Mouse (Mus musculus) liver, embryonic 11.5 days (tissue): ENCODE measurements around the gene Ap5s1. TPM values are rescaled to one million over a fixed set of nuclear protein-coding genes. Genes with fewer than 3 reads are reported as not detected.
A peak's percentile ranks its signal among the peaks of the same experiment; 100 is the strongest.

Experiments
- ATAC-seq: fragments of 200-750 bp; cut with Nextera tagmentation; replicated peaks from 2 replicates; pipeline ENCODE4 v1.8.0; 2017; ENCODE audit warnings: moderate number of reproducible peaks, mild to moderate bottlenecking, moderate TSS enrichment, moderate library complexity; ENCODE audit not compliant: low FRiP score
- DNase-seq: peaks from one replicate; pipeline ENCODE4 v3.0.0-alpha.2; 2017; ENCODE audit warnings: low spot score
- H3K27ac ChIP-seq: fragments of 300-500 bp; sonication (generic); 2 replicates; pipeline ENCODE4 v1.5.1; 2014; ENCODE audit warnings: mild to moderate bottlenecking, low read depth, low read length, control low read depth
- H3K27me3 ChIP-seq: fragments of 300-500 bp; sonication (generic); replicated peaks from 2 replicates; pipeline ENCODE4 v1.6.1; 2014; ENCODE audit warnings: low read length, mixed read lengths; ENCODE audit not compliant: control insufficient read depth, insufficient read depth
- H3K36me3 ChIP-seq: fragments of 300-500 bp; sonication (generic); 2 replicates; pipeline ENCODE4 v1.6.1; 2014; ENCODE audit warnings: mild to moderate bottlenecking, low read length, moderate library complexity, mixed read lengths; ENCODE audit not compliant: control insufficient read depth, insufficient read depth
- H3K4me1 ChIP-seq: fragments of 300-500 bp; sonication (generic); replicated peaks from 2 replicates; pipeline ENCODE4 v1.6.1; 2014; ENCODE audit warnings: low read length, mixed read lengths; ENCODE audit not compliant: control insufficient read depth, insufficient read depth
- H3K4me2 ChIP-seq: fragments of 300-500 bp; sonication (generic); 2 replicates; pipeline ENCODE4 v1.6.1; 2014; ENCODE audit warnings: mild to moderate bottlenecking, control low read depth, moderate library complexity
- H3K4me3 ChIP-seq: fragments of 300-500 bp; sonication (generic); 2 replicates; pipeline ENCODE4 v1.5.1; 2014; ENCODE audit warnings: low read depth, low read length, control low read depth
- H3K9ac ChIP-seq: fragments of 300-500 bp; sonication (generic); 2 replicates; pipeline ENCODE4 v1.6.1; 2014; ENCODE audit warnings: low read depth, low read length, control low read depth
- H3K9me3 ChIP-seq: fragments of 300-500 bp; sonication (generic); 2 replicates; pipeline ENCODE4 v1.6.1; 2016; ENCODE audit warnings: low read length, inconsistent platforms, mixed read lengths; ENCODE audit not compliant: control insufficient read depth
- WGBS: fragments of 180-500 bp; shearing (Covaris S2); extraction: QIAGEN DNeasy Blood & Tissue Kit; methylation state at CpG from one replicate; pipeline ENCODE4 v1.1.7; 2014; 5-methylcytosine and 5-hydroxymethylcytosine counted together
- polyA plus RNA-seq: library from polyadenylated mRNA; unstranded; fragments of >200 nt; fragmentation: Nextera tagmentation; extraction: Ambion mirVana; gene quantifications from 2 replicates; pipeline ENCODE4 v1.2.1, GENCODE M21; 2014

Gene Ap5s1
- polyA plus RNA-seq, 1 experiment from 2014 or later, result 18.1 TPM

DNA sequence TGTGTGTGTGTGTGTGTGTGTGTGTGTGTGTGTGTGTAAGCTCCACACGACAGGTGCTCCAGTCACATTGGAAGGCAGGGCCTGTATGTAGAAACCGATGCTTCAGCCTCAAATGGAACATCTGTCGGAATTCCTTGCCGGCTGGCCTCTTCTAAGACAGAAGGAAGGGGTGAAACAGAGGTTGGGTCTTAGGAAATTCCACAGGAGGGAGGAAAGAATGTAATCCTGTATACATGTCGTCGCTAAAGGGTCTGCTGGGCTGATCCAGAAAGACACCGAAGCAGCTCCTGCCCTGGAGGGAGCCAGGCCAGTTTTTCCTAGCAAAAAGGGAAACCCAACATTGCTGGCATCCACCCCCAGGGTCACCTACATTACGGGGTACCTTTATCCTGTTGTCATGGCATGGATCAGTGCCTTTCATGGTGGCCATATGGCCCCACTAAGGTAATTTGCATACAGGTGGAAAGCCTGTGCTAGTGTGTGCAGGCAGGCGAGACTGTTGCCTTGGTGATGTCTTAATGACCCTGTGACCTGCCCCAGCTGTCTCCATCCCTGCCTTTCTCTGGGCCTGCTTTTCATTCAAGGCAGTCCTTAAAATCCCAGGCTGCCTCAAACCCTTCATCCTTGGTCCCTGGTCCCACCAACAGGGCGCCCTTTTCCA is 16.4 kb upstream of the Ap5s1 start:
- Histone ChIP-seq H3K4me3 (no peak overlapping the region), H3K4me1 (peaks cover 41% of the 10 kb centered on the region), H3K4me2 (peak overlapping the region; percentile 82), H3K9ac (0 out of 2 replicates have a peak overlapping the region, but pooled peaks have one; percentile 32), H3K27me3 (no peaks in the 10 kb centered on the region; the same call in 1 of the 2 replicates), H3K27ac (peak overlapping the region; percentile 54; the same call in 1 of the 2 replicates), H3K36me3 (peaks cover 18% of the 10 kb centered on the region), H3K9me3 (no peaks in the 10 kb centered on the region)
- WGBS, result 58% methylated on average over 10 of the region's 10 CpGs
- no peak for ATAC-seq
- no peak for DNase-seq

DNA sequence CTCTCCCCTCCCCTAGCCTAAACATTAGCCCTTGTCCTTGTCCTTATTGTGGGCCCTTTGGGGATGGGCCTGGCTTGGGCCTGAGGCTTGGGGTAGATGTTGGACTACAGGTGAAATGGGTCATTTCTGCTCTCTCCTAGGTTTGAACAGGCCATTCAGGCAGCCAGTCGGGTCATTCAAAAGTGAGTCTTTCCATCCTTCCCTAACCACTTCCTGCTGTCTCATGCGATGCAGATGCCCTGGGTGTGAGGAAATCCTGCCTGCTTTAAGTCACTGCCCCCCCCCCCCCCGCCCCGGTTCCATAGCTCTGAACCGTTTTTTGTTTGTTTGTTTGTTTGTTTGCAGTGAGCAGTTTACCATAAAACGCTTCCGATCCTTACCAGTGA is 15.9 kb upstream of the Ap5s1 start:
- H3K4me2 ChIP-seq, result no peak overlapping the region
- DNase-seq (no peak), ATAC-seq (no peak)
- no peak overlapping the region for H3K27ac ChIP-seq
- no peak overlapping the region for H3K4me3 ChIP-seq
- H3K27me3 ChIP-seq, result no peaks in the 10 kb centered on the region
- H3K36me3 ChIP-seq, result peaks cover 18% of the 10 kb centered on the region
- no peaks in the 10 kb centered on the region for H3K9me3 ChIP-seq
- 73% methylated on average over 7 of the region's 7 CpGs for WGBS
- H3K4me1 ChIP-seq, result peaks cover 40% of the 10 kb centered on the region
- no peak overlapping the region for H3K9ac ChIP-seq

DNA sequence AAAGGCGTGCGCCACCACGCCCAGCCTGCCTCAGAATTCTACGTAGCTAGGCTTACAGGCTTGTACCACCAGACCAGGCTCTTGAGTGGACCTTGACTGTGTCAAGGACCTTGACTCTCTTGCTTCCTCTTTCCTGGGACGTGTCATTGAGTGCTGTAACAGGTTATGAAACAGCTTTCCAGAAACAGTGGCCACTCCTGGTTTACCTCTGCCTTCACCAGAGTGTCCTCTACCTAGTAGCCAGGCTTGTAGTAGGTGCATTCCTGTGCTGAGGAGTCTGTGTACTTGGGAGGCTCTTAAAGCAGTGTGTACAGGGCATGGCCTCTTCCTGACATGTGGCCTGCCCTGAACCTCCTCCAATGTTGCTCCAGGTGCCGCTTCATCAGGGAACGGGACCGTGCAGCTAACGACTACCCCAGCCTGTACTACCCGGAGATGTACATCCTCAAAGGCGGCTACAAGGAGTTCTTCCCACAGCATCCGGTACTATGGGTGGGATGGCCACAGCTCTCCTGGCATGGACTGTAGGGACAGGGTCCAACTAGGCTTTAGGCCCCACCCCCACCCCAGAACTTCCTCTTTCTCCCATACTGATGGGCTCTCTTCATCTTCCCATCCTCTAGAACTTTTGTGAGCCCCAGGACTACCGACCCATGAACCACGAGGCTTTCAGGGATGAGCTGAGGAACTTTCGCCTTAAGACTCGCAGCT is 10.1 kb upstream of the Ap5s1 start:
- DNase-seq (no peak), ATAC-seq (no peak)
- H3K4me2 ChIP-seq, result no peak overlapping the region
- H3K9me3 ChIP-seq, result no peaks in the 10 kb centered on the region
- WGBS, result 83% methylated on average over 16 of the region's 16 CpGs
- no peak overlapping the region for H3K27ac ChIP-seq
- H3K9ac ChIP-seq, result no peak overlapping the region
- peaks cover 13% of the 10 kb centered on the region for H3K36me3 ChIP-seq
- H3K4me1 ChIP-seq, result no peaks in the 10 kb centered on the region
- no peak overlapping the region for H3K4me3 ChIP-seq
- H3K27me3 ChIP-seq, result no peaks in the 10 kb centered on the region

GRCm38 (mm10) chr2:131200710-131201109 is 6.2 kb upstream of the Ap5s1 start:
- 80% methylated on average over 2 of the region's 2 CpGs for WGBS
- no peaks in the 10 kb centered on the region for H3K36me3 ChIP-seq
- DNase-seq, result no peak
- no peak overlapping the region for H3K4me2 ChIP-seq
- no peak overlapping the region for H3K4me3 ChIP-seq
- H3K27me3 ChIP-seq, result no peaks in the 10 kb centered on the region
- H3K9me3 ChIP-seq, result no peaks in the 10 kb centered on the region
- no peak overlapping the region for H3K9ac ChIP-seq
- H3K4me1 ChIP-seq, result peaks cover 18% of the 10 kb centered on the region
- no peak for ATAC-seq
- H3K27ac ChIP-seq, result no peak overlapping the region

DNA sequence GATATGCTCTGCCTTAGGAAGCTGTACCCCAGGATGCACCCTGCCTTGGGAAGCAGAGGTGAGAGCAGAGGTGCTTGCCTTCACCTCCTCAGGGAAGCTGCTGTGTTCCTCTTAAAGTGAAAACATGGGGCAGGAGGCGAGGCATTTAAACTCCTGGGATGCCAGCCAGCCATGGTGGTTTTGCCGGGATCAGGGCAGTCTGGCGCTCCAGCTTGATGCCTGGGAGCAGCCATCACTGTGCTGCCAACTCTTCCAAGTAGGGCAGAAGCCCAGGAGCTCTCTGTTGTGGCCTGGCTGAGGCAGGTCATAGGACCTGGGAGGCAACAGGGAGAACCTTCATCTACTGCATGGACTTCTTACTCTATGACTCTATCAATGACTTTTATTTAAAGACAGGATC is 5.6 kb upstream of the Ap5s1 start:
- no peaks in the 10 kb centered on the region for H3K27me3 ChIP-seq
- H3K27ac ChIP-seq, result no peak overlapping the region
- peaks cover 22% of the 10 kb centered on the region for H3K4me1 ChIP-seq
- no peak overlapping the region for H3K9ac ChIP-seq
- 88% methylated on average over 3 of the region's 3 CpGs for WGBS
- H3K4me2 ChIP-seq, result no peak overlapping the region
- no peaks in the 10 kb centered on the region for H3K36me3 ChIP-seq
- ATAC-seq (no peak), DNase-seq (no peak)
- H3K9me3 ChIP-seq, result no peaks in the 10 kb centered on the region
- H3K4me3 ChIP-seq, result no peak overlapping the region

DNA sequence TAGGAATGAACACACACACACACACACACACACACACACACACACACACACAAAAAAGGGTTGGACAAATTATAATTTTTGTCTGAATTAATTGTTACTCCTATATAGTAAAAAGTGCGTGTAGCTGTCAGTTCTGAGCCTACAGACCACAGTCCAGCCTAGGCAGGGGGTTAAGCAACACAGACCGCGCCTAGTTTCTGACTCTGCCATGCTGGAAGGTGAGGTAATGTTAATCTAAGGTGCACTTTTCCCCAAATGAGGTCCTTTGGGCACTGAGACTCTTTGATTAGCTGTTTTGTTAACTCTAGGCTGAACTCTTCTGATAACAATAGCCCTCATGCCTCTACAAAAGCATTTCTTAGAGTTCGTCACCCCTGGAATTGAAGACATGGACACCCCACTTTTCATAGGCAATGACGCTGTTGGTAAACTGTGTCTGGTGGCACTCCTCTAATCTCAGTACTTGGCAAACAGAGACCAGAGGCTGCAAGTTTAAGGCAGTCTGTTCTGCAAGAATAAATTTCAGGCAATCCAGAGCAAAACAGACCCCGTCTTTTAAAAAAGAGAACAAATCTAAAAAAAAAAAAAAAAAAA is 3.0 kb upstream of the Ap5s1 start:
- Histone ChIP-seq H3K36me3 (no peaks in the 10 kb centered on the region), H3K27ac (no peak overlapping the region), H3K4me2 (no peak overlapping the region), H3K4me1 (peaks cover 35% of the 10 kb centered on the region), H3K4me3 (no peak overlapping the region), H3K9ac (no peak overlapping the region), H3K9me3 (no peaks in the 10 kb centered on the region), H3K27me3 (no peaks in the 10 kb centered on the region)
- no peak for ATAC-seq
- 82% methylated on average over 6 of the region's 6 CpGs for WGBS
- DNase-seq, result no peak

DNA sequence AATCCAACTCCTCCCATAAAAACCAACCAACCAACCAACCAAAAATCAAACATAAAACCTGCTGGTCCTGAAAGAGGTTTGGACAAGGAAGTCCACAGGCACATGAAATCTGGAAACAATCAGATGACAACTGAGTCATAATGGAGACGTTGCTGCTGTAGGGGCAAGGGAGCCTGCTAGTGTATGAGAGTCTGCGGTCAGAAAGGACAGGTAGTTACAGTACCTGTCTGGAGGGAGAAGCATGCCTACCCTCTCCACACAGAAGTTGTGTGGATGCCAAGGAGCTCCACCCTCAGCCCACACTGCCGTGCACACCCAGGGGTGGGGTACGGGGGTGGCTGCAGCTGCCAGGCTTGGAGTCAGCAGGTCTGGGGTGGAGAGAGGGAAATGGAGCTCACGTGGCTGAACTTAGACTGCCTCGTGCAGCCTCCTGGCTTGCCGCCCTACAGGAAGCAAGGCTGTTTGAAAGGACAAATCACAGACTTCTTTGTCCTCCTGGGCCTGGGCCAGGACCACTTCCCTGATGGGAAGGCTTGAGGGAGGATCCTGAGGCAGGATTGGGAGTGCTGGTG is 2.4 kb upstream of the Ap5s1 start:
- Histone ChIP-seq H3K4me1 (peaks cover 41% of the 10 kb centered on the region), H3K4me2 (peak overlapping the region; percentile 23), H3K27ac (peak overlapping the region; percentile 96), H3K36me3 (no peaks in the 10 kb centered on the region), H3K9me3 (no peaks in the 10 kb centered on the region), H3K9ac (peak overlapping the region; percentile 40; the same call in 1 of the 2 replicates), H3K4me3 (no peak overlapping the region), H3K27me3 (no peaks in the 10 kb centered on the region)
- 58% methylated on average over 7 of the region's 7 CpGs for WGBS
- DNase-seq, result no peak
- ATAC-seq, result no peak

GRCm38 (mm10) chr2:131205521-131206182 is 1.2 kb upstream of the Ap5s1 start:
- H3K27ac ChIP-seq, result peak overlapping the region; percentile 96
- no peaks in the 10 kb centered on the region for H3K36me3 ChIP-seq
- H3K9me3 ChIP-seq, result no peaks in the 10 kb centered on the region
- no peak overlapping the region for H3K4me3 ChIP-seq
- peak; percentile 53 for DNase-seq
- H3K9ac ChIP-seq, result peak overlapping the region; percentile 51
- H3K4me2 ChIP-seq, result peak overlapping the region; percentile 55
- WGBS, result 37% methylated on average over 8 of the region's 8 CpGs
- peaks cover 44% of the 10 kb centered on the region for H3K4me1 ChIP-seq
- no peaks in the 10 kb centered on the region for H3K27me3 ChIP-seq
- ATAC-seq, result peak; percentile 82
